Mouse (Mus musculus) stomach, postnatal 0 days (tissue): ENCODE data around the gene Ctsk.

Experiments
- CTCF ChIP-seq: IDR thresholded peaks from 2 replicates; pipeline ENCODE4 v1.5.1; 2016; ENCODE audit warnings: antibody characterized with exemption, low read depth, mild to moderate bottlenecking, moderate library complexity
- EP300 ChIP-seq: optimal IDR thresholded peaks from 2 replicates; pipeline ENCODE3; 2016; ENCODE audit warnings: antibody characterized with exemption

- TF ChIP-seq CTCF (no peak), EP300 (no peak)
Measured at GRCm38 (mm10) chr3:95511611-95512180, 12.6 kb downstream of the Ctsk start.
